Mouse (Mus musculus) cerebellum, adult 9-11 months (tissue): ENCODE data around the gene Cln6.
A peak's percentile ranks its signal among the peaks of the same experiment; 100 is the strongest.
"Not testable (repeated sequence)": the region's sequence is repeated elsewhere in the genome, so short reads cannot be mapped to it uniquely, and the experiment has no call there.

Experiments
- DNase-seq: peaks from one replicate; pipeline ENCODE4 v3.0.0; 2022

The Cln6 gene

DNA sequence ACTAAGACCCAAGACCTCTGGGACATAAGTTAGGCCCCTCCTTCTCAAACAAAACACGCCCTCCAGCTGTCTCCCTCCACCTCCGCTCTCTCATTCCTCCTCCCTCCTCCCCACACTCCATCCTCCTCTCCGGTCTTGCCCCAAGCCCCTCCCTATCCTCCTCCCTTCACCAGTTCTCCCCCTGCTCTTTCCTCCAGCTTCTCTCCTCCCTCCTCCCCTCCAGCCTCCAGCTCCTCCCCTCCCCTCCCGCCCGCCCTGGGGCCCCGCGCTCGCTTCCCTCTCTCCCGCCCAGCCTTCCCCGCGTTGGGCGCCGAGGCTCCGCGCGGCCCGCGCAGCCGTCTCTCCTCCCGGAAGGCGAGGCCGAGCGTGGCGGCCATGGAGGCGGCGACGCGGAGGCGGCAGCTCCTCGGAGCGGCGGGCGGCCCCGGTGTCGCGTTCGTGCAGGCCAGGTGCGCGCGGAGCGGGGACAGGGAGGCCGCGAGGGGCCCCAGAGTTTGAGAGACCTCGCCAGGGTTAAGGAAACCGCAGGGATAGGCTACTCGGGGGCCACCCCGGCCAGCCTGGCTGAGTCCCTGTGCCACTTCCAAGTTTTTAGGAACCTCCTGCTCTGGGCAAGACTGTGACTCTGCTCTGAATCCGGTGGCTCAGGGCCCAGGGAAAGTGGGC, at the start of gene Cln6:
Gene Cln6, plus strand, starts transcription at position 280 of the 666 bp plus-strand sequence.
- peak; percentile 88 for DNase-seq

DNA sequence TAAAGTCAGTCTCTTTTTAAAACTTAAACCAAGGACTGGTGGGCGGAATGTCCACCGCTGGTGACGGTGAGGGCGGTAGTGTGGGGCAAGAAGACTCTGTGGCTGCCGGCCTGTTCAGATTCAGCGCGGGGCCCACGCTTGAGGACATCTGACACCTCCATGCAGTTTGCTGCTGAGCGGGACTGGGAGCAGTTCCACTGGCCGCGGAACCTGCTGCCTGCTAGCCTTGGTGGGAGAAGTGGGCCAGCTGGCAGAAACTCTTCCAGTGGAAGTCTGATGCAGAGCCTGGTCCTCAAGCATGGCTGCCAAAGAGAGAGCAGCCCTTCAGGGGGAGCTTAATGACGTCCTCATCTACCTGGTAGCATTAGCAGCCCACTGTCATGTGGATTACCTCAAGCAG, 48.7 kb upstream of the Cln6 start:
- peak; percentile 22 for DNase-seq

DNA sequence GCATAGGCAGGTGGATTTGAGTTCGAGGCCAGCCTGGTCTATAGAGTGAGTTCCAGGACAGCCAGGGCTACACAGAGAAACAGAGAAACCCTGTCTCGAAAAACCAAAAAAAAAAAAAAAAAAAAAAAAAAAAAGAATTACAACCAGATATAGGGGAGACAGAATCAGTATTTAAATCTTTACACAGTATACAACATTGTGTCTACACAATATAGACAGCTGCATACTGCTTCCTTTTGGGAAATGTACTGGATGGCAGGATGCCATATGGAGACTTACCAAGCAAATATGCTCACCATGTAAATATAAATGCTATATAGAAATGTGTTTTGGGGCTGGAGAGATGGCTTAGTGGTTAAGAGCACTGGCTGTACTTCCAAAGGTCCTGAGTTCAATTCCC, 39.4 kb upstream of the Cln6 start:
- not testable (repeated sequence) for DNase-seq

DNA sequence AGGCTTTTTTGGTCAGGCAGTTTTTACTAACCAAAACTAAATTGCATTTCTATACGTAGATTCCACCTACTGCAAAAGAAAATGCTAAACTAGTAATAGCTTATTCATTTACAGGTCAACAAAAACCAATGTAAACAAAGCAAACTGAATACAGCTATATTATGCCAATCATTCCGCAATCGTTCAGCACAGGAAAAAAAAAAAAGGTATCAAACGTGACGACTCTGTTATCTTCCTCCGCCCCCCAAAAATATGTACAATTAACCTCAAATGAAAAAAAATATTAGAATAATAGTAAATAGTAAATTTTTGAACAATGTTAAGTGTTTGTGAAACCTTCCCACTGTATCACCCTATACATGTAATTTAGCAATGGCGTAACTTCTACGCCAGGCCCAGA, 28.5 kb upstream of the Cln6 start:
- DNase-seq: no peak

DNA sequence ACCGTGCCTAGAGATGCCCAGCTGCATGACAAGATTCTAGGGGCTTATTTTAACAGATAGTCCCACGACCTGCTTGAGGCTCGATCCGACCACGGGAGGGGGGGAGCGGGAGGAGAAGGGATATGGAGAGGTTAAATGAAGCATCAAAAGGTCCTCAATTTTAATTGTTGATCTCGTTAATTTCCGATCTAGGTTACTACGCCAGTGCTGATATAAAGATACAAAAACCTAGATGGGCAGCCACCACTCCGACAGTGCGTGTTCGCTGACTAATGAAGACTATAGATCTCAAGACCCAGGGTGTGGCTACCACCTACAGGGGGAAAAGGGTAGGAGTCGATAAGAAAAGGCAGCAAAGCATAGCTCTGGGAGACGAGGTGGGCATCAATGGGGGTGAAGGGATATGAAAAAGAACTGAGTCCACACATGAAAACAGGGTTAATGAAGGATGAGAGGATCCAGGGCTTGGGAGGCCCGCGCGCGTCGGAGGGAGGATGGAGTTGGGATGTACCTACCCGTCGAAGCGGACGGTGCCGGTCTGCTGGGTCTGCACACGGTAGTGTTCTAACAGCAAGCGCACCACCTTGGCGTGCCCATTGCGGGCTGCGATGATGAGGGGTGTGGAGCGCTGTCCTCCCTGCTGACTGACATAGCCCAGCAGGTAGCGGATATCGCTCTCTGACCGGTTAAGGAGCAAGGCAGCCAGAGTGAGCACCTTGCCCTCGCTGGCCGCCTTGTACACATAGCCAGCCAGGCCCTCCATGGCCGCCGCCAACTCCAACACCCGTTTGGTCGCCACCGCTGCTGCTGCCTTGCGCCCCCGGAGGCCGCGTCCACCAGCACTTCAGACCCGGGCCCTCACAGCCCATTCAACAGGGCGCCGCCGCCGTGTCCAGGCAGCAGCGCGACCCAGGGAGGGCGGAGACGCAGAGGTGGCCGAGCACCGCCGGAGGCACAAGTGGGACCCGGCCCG, 27.8 kb upstream of the Cln6 start:
- peak; percentile 47 for DNase-seq

DNA sequence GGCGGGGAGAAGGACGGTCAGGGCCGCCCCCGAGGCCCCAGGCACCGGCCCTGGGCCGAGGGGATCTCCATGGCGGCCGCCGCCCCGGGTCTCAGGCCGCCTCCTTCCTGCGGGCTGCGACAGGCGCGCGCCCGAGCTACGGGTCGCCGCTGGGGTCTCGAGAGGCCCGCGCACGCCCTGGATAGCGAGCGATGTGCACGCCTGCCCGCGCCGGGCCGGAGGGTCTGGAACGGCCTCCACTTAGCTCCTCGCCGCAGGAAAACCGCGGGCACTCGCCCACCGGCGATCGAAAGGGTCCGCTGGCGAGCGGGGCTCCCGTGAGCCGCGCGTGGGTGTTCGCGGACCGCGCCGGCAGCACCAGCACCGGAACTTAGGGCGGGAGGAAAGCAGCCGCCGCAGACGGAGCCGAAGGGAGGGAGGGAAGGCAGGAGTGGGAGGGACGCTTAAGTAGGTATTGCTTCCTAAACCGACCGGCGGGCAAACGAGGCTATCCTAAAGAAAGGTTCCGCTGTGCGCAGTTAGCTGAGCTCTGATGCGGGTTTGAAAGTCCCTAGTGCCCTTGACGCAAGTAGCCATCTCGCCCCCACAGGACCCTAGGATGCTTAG, 27.0 kb upstream of the Cln6 start, which contains the start of gene Fem1b:
Gene Fem1b, minus strand, starts transcription at position 419 of the 606 bp plus-strand sequence.
- peak; percentile 94 for DNase-seq

DNA sequence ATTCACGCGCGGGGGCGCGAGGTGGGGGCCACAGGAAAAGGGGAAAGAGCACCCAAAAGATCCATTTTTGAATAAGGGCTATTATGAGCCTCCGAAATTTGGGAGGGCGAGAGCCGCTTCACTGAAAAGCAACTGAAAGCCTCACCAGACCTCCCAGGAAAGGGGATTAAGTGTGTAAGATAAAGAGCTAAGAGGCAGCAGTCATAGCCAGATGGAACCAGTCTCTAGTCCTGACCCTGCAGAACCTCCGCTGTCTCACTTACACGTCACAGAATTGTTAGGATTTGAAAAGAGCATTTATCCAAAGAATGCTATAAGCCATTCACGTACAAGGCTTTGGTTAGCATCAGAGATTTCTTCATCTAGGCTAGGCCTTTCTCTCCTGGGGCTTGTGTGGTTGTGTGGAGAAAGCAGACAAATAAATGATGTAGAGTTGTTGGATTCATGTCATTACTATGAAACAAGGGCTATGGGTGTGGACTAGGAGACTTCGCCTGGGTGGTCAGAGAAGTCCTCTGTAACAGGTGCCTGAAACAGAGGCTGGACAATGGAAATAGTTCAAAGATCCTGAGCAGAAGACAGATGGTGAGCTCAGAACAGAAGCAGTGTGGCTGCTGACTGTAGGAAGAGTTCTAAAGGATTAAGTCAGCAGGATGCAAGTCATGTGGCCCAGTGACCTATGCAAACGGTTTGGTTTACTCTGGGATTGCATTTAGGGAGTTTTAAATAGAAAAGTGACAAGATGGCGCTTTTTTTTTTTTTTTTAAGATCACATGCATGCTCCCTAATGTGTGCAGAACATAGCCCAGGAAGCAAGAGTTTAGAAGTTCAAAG, 26.2 kb upstream of the Cln6 start:
- peak; percentile 47 for DNase-seq

DNA sequence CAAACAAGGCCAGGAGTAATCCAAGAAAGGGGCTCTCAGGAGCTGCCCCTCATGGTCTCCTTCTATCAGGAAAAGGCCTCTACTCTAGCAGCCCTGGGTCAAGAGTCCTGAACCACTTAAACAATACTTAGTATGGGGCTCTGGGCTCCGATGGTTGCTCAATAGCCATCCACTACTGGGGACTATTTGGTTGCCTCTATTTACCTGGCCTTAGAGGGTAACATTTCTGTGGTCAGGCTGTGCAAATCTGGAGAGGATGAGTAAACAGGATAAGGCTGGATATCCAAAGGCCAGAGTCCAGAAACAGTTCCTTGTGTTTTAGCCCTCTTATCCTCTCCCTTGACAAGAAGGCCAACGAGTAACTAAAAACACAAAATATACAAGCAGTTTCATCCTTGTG, 23.8 kb upstream of the Cln6 start:
- no peak for DNase-seq

DNA sequence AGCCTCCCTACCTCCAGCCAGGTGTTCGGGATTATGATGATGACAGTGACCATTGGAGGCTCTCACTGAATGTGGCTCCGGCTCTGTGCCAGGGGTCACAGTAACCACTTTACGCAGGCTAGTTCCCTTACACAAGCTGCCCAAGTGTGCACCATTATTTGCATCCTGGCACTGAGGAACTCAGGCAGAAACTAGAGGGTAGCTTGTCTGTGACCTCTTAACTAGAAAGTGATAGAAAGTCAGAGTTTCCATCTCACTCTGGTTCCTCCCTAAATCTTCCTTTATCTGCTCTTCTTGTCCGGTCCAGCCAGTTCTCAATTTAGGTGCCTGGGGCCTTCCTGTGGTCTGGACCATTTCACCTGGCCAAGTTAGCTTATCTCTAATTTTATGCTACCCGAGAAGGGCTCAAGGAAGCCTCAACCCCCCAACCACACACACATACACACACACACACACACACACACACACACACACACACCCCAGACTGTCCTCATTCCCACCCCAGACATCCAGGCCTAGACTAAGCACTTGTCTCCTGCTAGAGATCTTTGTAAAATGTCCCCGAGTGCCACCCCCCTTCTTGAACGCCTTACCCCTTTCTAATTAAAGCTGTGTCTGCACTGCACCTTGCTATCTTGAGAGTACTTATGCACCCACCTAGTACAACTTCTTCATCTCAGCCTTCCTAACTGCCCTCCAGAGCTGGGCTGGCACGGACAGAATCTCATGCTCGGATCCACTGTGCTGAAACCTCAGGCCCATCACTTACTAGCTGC, 22.1 kb upstream of the Cln6 start:
- DNase-seq: no peak

DNA sequence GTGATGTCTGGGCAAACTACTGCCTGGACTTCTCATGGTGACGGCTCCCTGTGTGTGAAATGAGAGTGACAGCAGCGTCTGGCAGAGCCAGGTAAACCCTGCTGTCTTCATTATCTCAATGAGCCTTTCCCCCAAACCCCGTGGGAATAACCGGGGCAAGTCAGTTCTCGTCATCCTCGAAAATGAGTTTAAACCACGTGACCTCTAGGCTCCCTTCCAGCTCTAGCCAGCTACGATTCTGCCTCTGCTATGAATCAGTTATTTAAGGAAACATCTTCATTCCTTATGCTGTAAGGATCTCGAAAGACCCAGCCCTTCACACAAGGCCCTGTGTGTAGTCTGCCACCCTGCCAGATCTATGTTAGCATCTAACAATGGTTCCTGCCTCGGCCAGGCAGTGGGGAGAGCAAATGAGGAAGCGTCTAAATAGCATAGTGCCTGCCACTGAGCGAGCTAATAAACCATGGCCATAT, 21.4 kb upstream of the Cln6 start:
- DNase-seq: no peak

DNA sequence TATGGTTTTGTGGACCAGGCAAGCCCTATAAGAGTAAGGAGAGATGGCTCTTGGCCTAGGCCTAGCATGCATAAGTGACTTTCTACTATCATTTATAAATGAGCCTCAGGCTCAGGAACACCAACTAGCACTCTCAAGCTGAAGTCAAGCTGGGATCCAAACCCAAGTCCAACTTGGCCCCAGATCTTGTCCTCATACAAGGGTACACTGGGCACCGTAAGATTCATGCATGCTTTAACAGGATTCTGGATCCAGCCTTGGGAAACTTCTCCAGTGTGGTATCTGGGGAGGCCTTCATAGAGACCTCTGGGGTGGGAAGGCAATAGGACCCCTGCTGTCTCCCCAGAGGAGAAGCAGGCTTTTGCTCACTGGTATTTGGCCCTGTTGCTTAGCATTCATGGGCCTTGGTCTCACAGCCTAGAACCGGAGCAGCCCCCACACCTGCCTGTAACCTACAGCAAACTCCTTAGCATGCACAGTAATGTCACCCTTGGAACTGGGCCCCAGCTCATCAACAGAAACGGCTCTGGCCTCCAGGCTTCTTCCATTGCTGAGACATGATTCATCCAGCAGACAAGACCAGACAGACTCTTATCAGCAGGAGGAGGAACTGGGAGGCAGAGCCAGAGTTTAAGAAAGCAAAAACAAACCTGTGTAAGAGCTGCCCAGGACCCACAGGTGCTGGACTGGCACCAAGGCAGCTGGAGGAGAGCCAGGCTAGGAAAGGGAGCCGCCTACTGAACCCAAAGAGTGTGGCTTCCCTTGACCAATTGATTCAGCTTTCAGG, 20.6 kb upstream of the Cln6 start:
- DNase-seq: no peak

DNA sequence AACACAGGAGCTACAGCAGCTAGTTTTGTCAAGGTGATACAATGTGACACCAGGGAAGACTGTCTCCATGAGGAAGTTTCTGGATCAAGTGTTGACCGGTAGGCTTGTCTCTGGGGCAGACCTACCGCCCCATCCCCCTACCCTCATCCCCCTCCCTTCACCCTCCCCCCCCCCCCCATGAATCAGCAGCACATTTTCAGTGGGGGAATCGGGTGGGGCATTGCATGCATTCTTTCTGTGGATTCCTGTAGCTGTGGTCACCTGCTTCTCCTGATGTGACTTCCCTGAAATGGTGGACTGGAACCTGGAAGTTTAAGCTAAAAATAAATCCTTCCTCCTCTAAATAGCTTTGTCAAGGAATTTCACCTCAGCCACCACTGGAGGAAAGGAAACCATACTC, 19.1 kb upstream of the Cln6 start:
- DNase-seq: no peak

DNA sequence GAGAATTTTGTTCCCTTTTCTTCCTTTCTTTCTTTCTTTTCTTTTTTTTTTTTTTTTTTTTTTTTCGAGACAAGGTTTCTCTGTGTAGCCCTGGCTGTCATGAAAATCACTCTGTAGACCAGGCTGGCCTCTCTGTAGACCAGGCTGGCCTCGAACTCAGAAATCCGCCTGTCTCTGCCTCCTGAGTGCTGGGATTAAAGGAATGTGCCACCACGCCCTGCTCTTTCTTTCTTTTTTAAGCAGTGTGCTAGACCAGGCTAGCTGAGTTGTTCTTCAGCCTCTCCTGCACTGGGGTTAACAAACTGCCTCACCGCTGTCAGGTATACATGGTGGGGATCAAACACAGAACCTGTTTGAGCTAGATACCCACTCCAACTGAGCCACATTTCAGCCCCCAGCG, 18.7 kb upstream of the Cln6 start:
- not testable (repeated sequence) for DNase-seq

DNA sequence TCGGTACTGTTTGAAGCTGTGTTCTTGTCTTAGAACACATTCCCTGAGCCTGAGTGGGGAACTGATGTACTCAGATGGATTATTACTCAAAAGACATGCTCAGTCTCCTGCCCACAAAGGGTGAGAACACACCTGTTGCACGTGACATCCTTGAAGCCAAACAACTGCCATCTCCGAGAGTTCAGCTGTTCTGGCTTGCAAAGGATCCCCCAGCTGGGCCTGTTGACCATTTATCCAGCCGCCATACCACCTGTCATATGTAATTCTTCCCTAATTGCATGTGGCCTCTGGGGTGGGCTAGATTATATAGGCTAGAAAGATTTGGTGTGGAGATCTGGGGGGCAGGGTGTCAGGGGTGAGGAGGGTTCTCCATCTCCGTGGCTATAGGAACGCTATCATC, 17.8 kb upstream of the Cln6 start:
- no peak for DNase-seq

DNA sequence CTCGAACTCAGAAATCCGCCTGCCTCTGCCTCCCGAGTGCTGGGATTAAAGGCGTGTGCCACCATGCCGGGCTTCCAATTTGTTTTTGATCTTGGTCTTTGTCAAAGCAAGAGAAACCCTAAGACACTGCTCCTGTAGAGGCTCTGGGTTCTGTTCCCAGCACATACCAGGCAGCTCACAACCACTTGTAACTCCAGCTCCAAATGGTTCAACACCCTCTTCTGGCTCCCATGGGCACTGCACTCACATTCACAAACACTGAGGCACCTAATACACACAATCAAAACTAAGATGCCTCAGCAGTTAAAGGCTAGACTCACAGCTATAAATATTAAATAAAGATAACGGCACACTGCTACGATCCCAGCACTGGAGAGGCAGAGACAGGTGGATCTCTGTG, 16.8 kb upstream of the Cln6 start:
- no peak for DNase-seq

DNA sequence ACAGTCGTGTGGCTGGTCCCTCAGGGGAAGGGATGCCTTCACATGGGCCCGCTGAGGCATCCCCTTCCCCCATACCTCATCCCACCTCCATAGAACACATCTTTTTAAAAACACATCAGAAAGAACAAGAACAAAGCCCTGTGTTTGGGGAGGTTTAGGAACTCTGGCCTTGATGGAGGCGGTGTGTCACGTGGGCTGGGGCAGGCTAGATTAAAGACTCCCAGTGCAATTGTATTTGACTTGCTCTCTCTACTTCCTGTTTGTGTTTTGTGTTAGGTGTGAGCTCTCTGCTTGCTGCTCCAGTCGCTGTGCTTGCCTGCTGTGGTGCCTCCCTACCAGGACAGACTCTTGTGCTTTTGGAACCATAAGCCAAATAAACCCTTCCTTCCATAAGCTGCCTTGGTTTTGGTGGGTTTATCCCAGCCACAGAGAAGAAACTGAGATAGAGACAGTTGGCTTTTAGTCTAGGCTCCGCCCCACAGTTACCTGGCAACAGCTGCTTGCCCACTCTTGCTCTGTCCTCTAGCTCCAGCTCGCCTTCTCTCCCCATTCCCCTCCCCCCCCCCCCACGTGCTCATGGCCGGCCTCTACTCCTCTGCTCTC, 12.7 kb upstream of the Cln6 start:
- DNase-seq: no peak

DNA sequence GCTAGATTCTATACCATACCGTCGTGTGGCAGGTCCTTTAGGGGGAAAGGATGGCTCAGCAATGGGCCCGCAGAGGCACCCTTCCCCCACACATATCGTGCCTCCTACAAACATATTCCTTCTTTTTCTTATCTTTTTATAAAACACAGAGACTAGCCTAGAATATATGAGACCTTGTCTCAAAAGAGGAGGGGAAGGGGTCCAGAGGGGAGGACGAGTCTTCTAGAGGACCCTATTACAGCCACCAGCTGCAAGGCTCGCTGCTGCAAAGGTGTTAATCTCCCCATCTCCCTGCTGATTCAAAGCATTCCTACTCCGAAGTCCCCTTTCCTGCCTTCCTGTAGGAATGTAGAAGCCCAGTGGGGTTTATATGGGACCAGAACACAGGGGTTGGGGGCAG, 12.1 kb upstream of the Cln6 start:
- no peak for DNase-seq

DNA sequence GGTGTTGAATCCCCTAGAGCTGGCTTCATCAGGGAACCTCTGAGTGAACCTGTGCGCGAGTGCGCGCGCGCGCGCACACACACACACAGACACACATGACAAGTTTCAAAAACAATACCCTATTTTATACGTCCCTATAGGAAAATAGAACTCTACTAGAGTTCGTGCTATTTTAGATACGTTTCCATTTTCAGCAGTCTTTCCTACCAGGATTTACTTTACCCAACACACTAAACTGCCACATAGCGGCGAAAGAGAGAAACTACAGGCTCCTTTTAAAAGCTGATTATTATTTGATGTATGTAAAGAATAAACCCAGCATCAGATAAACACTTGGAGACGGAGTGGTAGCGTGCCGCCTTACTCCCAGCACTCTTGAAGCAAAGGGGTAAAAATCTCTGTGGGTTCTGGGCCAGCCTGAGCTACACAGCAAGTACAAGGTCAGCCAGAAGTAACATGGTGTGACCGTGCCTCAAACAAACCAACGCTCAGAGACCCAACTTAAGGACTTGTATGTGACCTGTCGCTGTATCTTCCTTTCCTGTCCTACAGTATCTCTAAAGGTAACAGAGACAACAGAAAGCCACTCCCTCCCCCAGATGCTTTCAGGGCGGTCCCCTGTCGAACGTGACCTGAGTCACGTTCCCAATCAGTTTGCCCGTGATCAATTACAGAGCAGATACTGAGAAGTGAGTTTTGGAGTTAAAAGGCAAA, 10.5 kb upstream of the Cln6 start:
- no peak for DNase-seq

DNA sequence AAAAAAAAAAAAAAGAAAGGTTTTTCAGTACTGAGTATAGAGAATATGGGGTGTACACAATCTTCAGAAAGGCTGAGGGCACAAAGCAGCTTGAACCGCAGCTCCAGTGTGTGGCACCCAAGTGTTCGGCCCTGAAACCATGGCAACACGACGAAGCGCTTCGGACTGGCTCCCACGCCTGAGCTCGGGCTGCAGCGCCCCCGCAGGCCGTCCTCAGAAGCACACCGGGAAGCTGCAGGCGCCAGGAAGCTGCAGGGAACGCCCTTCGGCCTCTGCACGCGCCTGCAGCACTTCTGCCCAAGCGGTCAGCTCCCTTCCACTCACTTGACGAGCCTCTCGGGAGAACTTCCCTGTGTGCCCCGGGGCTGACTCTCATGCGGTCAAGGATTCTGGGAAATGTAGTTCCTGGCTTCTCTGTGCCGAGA, 9.9 kb upstream of the Cln6 start:
- DNase-seq: peak; percentile 95

DNA sequence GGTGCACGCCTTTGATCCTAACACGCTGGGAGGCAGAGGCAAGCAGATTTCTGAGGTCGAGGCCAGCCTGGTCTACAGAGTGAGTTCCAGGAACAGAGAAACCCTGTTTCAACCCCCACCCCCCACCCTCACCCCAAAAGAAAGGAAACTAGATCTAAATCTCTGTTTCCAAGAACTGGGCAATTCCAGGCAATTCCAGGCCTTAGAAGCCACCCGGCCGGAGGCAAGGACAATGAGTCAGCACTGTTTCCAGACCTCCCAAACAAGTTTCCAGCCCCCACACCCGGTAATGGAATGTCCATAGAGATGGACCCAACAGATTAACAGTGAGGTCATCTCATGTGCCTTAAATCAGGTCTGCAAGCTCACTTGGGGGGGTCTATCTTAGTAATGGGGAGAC, 8.7 kb upstream of the Cln6 start:
- no peak for DNase-seq
